Mouse (Mus musculus) spleen, adult 2 months (tissue): Measurements from ENCODE around the gene Ptgir.

ENCODE experiments used
- CTCF ChIP-seq: fragments of 200-500 bp; IDR thresholded peaks from 2 replicates; pipeline ENCODE4 v1.5.1; 2011; ENCODE audit warnings: mild to moderate bottlenecking, inconsistent platforms; ENCODE audit not compliant: insufficient read depth, insufficient read length, insufficient replicate concordance; ENCODE audit errors: extremely low read depth
- POLR2A ChIP-seq: fragments of 200-500 bp; IDR thresholded peaks from 2 replicates; pipeline ENCODE4 v1.6.1; 2011; ENCODE audit warnings: low read depth, low read length, inconsistent platforms

DNA sequence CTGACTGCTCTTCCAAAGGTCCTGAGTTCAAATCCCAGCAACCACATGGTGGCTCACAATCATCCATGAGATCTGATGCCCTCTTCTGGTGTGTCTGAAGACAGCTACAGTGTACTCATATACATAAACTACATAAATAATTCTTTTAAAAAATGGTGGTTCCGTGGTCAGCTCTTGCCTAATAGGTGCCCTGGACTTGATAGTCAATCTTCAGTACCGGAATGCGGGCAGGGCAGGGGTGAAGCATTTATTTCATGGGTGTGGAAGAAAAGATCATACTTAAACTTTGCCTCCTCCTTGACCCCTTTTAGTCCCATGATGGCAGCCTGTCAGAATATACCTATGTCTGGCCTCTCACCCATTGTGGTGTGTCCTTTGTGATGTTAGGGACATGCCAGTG, 5.6 kb downstream of the Ptgir start:
- TF ChIP-seq CTCF (no peak), POLR2A (no peak)
